Mouse (Mus musculus) kidney, postnatal 25 days (tissue): ENCODE measurements at regions not wholly inside any gene's neighbourhood (a gene's known extent, or its start where the extent isn't known, plus 50 kb on each side); places are given as distances from the start of the nearest gene placed in this dataset.

Experiments used
- DNase-seq, 2 experiments: peaks; one replicate each; pipeline ENCODE4 v3.0.0; 2021; ENCODE audit warnings: mixed read lengths in 2 of 2

DNA sequence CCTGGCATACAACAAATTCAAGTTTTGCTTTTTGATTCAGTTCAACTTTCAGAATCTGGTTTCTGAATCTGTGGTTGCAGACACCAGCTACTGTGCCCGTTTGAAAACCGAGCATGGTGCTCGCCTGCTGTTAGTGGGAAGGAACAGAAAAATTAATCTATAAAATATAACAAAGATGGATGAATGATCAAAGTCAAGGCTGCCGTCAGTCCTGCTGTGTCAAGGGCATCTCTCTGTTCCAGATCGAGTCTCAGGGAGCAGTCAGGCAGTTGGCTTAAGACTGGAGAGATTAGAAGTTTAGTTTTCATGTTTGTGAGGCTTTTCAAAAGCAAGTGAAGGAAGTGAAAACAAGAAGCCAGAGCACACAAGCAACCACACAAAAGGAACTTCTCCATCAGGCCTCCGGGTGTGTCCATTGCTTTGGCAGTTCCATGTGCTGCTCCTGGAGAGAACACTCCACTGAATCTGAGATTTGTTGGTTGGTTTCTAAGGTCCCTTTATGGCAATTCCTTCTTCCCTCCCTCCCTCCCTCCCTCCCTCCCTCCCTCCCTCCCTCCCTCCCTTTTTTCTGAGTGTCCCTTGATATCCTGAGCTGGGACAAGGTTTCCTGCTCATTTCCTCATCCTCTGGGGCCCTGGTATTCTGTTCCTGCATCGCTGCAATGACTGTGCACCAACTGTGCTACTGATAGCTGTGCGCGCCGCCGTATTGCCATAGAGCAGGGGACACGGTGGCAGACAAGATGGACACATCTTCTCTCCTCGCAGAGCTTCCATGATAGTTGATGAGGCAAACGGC, 145.4 kb upstream of the Serp2 start:
- DNase-seq, result no peak

DNA sequence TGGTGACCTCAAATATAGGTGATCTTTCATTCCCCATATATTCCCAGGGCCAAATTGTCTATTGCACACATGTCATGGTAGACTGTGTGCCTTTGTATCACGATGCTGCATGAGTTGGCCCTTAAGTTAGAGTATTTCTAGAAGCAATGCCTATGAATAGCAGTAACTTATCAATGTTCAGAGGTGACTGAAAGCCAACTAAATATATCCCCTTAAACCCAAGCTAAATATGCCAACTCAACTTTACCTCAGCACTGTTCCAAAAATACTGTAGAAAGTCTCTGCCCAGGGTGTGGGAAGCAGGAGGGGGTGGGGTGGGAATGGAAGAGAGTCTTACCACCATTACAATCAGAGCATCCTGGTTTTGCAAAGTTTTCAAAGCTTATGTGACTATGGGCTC, 144.6 kb upstream of the Serp2 start:
- no peak for DNase-seq

DNA sequence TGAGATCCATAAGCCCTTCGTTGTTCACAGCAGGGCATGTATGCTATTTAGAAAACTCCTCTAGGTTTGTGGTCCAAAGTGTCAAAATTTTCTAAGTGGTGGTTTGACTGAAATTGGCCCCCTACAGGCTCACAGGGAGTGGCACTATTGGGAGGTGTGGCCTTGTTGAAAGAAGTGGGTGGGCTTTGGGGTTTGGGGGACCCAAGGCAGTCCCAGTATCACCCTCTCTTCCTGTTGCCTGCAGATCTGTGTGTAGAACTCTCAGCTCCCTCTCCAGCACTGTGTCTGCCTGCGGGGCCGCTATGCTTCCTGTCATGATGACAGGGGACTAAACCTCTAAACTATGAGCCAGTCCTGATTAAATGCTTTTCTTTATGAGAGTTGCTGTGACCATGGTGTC, 144.1 kb upstream of the Serp2 start:
- DNase-seq, result no peak

DNA sequence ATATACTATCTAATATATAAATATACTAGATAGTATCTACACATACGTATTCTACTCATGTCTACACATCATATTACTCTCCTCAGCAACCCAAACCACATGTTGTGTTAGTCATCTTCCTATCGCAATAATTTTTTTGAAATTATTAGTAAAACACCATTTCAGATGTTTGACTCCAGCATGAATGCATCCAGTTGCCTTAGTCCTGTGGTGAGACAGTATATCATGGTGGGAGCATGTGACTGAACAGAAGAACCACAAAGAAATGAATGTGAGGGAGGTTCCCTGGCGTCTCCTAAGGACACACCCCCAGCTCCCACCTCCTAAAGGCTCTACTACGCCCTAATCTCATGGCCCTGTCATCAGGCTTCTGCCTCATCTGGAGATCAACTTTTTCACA, 143.5 kb upstream of the Serp2 start:
- no peak for DNase-seq

DNA sequence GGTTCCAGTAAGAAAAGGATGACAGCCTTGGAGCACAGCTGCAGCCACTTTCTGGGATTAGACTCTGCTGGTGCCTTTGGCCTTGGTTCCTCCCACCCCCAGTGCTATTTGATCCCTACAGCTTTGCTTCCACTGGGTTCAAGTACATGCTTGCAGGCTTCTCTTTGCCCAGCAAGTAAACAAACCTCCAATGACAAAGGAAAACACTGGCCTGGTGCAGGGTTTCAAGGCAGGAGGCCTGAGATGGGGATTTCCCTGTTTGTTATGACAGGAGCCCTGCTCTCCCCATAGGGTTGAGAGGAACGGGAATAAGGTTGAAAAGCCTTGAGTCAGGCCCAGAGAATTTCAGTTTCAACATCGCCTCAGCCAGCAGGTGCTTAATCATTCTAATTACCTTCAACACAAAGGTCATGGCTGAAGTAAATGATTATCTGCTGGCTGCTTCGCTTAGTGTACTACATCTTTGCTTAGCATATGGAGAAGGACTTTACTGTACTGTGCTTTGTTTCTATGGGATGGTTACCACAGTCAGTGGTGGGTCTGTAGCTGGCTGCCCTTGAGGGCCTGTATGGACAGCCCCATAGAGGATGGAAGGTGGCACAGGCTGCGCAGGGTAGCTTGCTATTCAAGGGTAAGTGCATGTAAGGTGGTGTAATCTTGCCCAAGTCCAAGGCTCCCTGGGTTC, 142.2 kb upstream of the Serp2 start:
- DNase-seq, result peak in 1 of 2 experiments; percentile 46

DNA sequence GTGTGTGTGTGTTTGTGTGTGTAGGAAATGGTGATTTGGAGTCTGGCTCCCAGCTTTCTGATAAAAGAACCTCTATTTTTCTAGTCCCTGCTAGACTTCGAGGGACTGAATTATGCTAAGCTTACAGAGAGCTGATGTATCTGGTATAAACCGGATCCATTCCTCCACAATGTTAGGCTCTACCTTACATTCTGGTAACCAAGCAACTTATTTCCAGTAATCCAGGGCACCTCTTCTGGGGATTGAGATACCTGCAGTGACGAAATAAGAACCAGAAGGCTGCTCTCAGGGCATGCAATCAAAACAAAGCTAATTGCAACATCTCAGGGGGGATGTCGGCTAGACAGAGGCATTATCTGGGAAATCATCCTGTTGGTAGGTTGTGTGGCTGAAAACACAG, 140.0 kb upstream of the Serp2 start:
- no peak for DNase-seq

DNA sequence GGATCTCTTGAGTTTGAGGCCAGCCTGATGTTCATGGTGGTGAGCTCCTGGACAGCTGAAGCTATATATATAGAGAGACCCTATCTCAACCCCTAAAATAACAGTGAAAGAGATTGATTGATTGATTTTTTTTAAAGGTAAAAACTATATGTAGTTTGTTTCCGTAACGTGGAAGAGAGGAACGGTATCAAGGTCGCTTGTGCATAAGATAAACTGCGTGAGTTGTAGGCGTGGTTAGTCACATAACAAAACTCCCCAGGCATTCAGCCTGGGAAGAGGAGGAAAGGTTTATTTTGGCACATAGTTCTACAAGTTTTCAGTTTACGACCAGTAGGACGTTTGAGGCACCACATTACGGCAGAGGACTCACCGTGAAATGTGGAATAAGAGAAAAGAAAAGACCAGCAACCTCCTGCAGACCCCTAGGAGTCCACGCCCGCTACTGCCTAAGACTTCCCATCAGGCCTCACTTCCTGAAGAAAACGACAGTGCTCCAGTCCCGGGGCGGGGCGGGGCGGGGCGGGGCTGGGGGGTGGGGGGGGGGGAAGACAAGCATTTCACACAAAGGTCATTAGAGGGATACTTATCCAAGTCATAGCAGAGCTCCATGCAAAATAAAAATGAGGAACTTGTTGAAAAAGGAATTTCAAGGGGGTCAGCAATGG, 139.1 kb upstream of the Serp2 start:
- DNase-seq, result peak in 1 of 2 experiments; percentile 31

DNA sequence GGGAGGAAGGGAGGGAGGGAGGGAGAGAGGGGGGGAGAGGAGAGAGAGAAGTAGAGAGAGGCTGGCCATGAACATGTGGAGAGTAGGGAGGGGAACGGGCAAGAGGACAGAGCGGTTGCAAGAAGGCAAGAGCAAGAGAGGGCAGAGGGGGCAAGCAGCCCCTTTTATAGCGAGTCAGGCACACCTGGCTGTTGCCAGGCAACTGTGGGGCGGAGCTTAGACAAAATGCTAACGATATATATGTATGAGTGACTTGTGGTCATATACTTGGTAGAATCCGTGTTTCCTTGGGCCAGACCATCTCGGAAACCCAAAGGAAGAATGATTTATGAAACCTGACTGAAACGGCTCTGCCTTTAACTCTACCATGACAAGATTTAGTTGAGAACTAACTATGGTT, 138.2 kb upstream of the Serp2 start:
- no peak for DNase-seq

DNA sequence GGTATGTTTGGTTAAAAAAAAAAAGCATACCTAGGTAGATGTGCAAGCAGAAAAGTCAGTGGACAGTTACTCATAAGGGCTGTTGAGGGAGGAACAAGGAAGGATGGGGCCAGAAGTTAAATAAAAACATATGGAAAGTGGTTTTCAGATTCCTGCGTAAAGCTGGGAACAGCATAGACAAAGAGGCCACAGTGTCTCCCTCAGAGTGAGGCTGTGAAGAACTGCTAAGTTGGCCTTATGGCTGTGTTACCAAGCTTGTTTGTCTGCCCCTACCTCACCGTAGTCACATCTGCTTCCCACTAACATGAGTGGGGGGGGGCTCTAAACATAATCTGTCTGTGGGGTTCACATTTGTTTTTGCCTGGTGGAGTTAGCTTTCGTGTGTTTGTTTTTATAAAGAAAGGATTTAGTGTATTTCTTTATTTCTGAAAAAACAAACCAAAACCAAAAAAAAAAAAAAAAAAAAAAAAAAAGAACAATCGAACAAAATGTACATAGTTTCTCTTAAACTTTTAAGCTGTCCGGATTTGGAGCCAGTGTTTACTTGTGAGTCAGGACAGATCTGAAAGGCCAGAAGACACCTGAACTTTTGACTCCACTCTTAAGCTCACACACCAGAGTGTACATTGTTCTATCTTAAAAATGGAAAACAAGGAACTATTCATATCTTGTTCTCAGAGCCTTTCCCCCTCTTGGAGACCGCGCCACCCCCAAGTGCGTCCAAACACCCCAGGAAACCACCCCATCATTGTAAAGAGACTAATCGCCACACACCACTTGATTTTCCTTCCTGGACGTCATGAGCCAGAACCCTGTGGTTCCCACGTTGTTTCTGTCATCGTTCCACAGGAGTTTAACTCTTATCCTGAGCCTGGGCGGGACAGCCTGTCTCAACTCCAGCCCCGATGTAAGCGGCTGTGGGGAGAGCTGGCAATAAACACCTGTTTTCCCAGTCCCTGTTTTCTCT, 136.9 kb upstream of the Serp2 start:
- peak; percentile 27 to 70 for DNase-seq

DNA sequence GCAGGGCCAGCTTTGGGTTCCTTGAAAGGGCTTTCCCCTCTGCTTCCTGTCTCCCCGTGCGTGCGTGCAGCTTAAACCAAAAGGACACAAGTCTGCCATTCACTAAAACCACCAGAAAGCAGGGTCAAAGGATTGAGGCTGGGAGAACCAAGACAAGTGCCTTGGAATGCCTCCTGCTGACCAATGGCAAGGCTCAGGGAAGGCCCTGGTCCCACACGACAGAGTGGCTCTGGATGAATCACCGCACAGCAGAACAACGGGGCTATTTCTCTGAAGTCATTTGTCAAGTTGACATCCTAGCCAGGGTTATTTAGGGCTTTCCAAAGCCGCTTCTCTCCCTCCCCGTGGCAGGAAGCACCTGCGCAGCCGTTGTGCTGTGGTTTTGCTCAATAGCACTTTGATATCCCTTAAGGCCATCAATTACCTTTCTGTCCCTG, 131.3 kb upstream of the Serp2 start:
- peak; percentile 33 to 74 for DNase-seq

DNA sequence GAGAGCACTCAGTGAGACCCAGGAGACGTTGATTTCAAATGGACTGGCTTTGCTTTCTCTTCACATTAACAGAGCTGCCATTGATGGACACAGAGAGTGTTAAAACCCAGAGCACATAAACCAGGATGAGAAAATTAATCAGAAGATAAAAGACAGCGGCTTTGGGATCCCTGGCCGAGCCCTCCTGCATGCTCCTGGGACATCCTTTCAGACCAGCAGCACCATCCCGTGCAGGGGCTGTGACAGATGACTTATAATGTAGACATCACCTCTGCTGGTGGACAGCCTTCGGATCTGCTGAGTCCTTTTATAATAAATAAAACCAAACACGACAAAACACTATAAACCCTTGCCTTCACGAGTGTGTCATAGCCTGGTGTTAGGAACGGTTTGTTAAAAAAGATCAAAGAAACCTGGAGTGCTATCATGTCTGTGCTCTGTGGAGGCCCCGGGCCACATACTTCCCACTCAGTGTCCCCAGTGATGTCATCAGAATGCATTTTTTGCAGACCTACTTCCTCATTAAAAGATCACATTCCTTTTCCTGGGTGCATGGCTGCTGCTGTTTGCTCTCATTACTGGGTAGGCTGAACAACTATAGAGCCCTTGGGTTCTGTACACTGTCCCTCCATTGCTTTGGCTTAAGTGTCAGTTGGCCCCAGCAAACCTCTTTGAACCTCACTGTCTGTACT, 130.2 kb upstream of the Serp2 start:
- DNase-seq, result no peak

DNA sequence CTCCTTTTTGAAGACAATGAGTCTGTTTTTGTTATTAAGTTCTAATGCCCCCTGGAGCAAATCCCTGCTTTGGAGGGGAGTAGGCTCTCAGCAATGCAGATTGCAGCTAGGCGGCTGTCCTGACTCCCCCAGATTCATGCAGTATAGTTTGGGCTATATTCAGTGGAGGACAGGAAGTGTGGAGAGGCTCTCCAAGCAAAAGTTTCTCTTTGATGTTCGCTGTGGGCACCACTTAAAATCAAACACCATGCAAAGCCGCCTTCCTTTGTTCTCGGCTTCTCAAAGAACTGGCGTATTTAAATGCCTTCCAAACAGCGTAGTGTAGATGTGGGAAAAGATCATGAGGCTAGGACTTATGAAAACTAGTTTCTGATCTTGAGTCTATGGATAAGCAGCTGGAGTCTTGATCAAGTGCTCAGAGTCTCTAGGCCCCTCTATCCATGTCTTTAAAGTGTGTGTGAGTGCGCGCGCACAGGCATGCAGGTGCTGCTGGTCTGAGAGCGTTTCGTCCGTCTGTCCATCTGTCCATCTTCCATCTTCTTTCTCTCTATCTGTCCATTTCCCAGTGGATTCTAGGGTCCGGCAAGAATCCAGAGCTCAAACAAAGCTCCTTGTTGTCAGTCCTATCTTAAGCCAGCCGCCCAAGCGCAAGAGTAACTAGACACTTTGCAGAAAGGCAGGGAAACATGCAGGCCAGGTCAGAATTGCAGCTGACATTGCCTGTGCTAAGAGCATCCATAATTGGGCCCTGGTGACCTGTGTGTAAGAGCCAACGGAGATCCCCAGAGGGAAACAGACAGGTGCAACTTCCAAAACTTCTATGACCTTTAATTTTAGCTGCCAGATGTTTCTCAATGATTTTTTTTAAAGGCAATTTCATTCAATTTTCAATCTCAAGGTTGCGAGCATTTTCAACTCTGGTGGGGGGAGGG, 129.4 kb upstream of the Serp2 start:
- DNase-seq, result no peak

DNA sequence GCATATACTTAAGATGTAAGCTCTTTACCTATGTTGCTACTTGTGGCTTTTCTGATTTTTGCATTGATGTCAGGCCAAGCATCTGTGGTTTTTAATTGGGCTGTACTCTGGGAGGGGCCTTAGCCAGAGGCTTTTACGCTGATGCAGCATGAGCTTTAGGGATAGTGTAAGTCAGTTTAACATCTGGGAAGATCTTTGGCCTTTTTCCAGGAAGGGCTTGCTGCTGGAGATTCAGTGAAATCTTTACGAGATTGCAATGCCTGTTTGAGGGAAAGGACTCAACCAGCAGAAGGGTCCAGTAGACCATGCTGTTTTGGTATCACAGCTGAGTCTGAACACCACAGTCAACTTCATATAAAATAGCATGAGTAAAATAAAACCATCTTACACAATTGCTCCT, 127.6 kb upstream of the Serp2 start:
- no peak for DNase-seq

DNA sequence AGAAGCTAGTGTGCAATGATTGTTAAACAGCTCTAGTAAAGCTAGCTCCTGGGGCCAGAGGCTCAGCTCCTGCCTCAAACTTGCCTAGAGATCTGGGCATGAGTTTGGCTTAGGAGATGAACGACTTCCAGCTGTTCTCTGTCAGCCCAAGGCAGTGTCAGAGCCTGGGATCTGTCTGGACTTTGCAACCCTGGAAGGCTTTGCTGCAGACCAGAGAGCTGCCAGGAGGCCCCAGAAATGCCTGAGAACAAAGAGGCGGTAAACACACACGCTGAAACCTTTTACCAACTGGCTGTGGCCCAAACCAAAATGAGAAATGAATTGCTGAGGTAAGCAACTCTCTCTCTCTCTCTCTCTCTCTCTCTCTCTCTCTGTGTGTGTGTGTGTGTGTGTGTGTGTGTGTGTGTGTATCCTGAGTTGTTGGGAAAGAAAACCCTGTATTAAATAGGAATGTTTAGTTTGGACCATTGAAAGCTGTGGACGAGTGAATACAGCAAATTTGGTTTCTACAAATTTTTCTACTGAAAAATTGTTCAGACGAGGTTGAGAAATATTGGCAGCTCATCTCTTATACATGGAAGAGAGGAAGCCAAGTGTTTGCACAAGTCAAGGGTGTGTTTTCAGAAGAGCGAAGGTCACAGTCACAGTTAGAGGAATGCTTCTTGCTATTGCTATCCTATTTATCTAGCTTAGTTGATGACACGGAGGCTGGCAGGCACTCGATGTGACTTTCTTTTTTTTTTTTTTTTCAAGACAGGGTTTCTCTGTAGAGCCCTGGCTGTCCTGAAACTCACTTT, 125.1 kb upstream of the Serp2 start:
- DNase-seq, result peak; percentile 70 to 86

DNA sequence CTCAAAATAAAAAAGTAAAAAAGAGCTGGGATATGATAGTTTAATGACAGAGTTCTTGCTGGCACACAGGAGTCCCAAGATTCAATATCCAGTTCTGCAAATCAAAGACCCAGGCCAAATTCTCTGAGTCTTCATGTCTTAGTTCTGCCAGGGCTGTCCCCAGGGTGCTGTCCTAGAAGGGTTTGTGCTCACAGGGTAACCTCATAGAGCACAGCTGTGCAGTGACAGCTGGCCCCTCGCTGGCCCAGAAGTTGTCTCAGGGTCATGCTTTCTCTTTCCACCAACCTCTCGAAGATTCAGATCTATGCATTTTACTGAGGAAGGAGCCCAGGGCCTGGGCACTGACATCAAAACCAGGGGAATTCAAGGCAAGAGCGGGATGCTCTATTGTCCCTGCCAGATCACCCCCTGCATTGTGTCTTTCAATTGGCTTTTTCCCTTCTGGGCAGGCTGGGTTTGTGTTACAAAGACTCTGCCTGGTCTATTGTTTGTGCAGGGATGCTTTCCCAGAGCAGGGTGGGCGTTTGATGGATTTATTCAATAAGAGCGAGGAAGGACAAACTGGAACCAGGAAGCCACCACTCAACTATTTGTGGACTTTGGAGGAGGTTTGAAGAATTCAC, 121.9 kb upstream of the Serp2 start:
- DNase-seq, result no peak

DNA sequence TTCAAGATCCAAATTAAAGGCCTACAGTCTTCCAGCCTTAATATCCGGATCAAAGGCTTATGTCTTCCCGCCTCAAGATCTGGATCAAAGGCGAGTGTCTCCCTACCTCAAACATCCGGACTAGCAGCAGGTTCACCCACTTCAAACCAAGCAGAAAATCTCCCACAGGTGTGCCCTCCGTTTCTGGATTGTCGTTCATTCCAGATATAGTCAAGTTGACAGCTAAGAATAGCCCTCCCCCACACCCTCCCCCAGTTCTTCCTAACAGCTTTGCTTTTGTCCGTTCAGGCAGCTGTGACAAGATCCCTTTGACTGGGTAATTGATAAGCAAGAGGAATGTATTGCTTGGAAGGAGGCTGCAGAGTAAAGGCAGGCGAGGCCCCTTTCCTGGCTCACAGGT, 118.3 kb upstream of the Serp2 start:
- DNase-seq, result no peak

DNA sequence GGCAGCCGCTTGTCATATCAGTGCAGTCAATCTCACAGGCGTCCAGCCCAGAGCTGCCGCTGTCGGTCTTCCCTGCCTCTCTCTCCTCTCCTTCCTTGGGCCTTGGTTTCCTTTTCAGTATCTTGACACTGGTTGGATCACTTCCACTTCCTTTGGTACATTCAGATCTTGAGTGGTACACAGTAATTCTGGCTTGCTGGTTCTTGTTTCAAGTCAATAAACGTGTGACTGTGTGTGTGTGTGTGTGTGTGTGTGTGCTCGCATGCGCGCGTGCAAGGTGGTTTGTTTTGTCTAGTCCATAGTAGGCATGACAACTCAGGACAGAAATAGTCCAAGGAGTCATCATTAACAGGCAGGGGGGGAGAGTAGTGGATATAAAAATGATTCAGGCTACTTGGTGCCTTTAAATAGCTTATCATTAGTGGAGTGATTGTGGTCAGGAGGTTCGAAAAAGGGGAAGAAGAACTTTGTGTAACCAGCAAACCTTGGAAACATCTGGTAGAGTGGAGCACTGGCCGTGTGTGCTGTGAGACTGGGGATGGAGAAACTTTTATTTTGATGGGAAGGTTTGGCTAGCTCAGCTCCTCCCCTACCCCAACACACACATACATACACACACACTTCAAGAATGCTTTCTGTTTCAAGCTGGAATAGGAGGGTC, 117.1 kb upstream of the Serp2 start:
- DNase-seq, result no peak

DNA sequence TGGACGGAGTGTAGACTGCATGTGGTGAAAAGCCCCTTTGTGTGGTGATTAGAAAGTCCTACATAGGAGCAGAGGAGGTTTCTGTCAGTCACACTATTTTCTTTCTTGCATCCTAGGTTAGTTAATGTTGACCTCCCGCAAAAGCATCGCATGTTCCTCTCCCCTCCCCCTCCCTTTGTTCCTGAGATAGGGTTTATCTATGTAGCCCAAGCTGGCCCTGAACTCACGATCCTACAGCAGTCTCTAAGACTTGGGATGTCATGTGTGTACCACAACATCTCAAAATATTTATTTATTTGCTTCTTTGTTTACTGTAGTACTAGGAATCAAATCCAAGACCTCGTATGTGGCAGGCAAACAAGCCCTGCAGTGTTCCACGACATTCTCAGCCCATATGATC, 116.2 kb upstream of the Serp2 start:
- DNase-seq, result no peak

DNA sequence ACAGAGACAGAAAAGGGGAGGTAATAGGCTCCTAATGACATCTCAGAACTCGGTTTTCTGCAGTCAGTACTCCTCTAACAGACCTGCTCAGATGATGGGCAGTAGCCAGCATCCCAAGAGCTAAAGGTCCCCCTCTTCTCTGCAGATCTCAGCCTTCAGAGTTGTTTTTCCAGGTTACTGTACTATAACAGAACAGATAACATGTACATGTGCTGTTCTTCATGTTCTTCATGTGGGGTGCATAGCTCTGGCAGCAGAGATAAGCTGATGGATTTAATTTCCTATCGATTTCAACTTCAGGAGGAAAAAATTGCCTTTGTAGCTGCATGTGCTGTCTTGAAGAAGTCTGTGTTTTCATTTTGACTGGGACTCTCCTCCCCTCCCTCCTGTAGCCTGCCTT, 115.8 kb upstream of the Serp2 start:
- no peak for DNase-seq
